Mouse (Mus musculus) lung, adult 18-20 months (tissue): ENCODE results near the gene Nit1.
A peak's percentile ranks its signal among the peaks of the same experiment; 100 is the strongest.

ENCODE experiments used
- DNase-seq, 2 experiments: peaks; one replicate each; pipeline ENCODE4 v3.0.0; 2022; ENCODE audit warnings: mixed read lengths in 2 of 2

Gene Nit1

GRCm38 (mm10) chr1:171345225-171346094 is at the start of gene Nit1, which contains the start of gene Pfdn2:
Gene Nit1 (minus strand): TSS chr1:171345646.
Gene Pfdn2 (plus strand): TSS chr1:171345670.
- peak; percentile 91 to 95 for DNase-seq

DNA sequence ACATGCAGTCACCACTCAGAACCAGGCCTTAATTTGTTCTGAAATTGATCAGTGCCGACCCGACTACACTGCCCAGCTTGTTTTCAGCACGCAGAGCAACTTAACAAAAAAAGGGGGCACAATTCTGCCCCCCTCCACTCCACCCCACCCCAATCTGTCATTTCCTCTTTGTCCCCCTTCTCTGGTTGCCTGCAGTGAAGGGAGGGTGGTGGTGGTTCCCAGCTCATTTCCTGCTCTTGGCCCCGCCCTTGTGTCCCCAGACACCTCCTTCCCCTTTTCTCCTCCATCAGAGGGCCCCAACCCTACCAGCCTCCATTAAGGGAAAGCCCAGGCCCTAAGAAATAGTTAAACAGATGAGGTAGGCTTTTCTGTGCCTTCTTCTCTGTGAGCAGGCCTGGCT is 44.7 kb upstream of the Nit1 start:
- DNase-seq: peak; percentile 63 to 71

- peak; percentile 78 to 85 for DNase-seq
Observed at GRCm38 (mm10) chr1:171388376-171389102, 43.1 kb upstream of the Nit1 start, which contains the start of gene Arhgap30. Gene Arhgap30 (plus strand): TSS chr1:171388954.

- no peak for DNase-seq
Observed at GRCm38 (mm10) chr1:171387099-171387498, 41.7 kb upstream of the Nit1 start.

DNA sequence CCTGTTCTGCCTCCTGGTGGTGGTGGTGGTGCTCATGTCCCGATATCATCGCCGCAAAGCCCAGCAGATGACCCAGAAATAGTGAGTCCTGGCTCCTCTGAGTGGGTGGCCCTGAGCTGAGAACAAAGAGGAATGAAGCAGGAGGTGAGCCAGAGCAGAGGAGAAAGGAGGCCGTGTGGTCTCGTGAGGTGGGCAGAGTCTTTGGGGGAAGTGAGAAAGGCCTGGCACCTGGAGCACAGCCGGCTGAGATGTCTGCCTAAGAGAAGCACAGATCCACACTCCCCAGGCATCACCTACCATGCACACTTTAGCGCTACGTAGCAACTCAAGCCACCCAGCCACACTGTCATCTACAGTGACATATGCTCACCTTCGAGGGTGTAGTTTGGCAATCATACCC is 39.7 kb upstream of the Nit1 start:
- DNase-seq: no peak

GRCm38 (mm10) chr1:171384361-171384760 is 38.9 kb upstream of the Nit1 start:
- no peak for DNase-seq

GRCm38 (mm10) chr1:171382096-171382620 is 36.7 kb upstream of the Nit1 start:
- DNase-seq: no peak

- DNase-seq: peak; percentile 77 to 85
Observed at GRCm38 (mm10) chr1:171379935-171380599, 34.6 kb upstream of the Nit1 start.

- DNase-seq: no peak
Observed at GRCm38 (mm10) chr1:171378298-171378697, 32.9 kb upstream of the Nit1 start.

DNA sequence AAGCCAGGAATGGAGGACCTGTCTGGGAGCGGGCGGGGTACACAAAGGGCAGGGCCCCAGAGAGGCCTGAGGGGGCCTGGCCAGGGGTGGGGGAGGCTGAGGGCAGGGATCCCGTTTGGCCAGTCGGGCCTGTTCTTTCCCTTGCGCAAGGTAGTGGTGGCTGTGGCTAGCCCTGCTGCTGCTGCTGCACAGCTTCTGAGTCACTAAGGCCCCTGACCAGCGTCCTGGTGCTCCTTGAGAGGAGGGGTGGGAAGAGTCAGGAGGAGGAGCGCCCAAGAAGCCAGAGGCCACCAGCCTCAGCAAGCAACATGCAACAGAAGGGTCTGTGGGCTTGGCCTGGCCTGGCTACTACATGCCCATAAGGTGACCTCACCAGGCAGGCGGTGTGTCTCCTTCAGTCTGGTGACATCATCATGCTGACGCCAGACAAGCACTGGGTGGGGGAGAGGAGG is 30.2 kb upstream of the Nit1 start:
- peak; percentile 89 to 93 for DNase-seq

DNA sequence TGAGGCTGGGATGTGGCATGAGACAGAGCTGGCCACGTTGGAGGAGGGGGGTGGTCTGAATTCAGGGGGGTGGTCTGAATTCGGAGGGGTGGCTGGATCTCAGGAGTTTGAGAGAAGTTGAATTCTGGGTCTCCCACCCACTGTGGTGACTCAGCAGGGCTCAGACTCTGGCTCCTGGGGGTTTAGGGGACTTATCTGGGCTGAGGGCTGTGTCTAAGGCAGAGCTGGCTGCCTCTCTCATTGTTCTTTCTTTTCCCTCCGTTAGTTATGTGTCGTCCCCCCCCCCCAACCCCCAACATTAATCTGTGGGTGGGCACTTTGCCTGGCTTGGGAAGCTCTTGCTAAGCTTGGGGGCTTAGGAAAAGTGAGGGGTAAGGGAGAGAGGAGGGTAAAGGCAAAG is 28.5 kb upstream of the Nit1 start:
- DNase-seq: no peak

GRCm38 (mm10) chr1:171372880-171373279 is 27.4 kb upstream of the Nit1 start:
- no peak for DNase-seq

GRCm38 (mm10) chr1:171369845-171370556 is 24.6 kb upstream of the Nit1 start, which contains the start of gene Nectin4:
Gene Nectin4 (plus strand): TSS chr1:171370099.
- DNase-seq: peak; percentile 80 to 88

DNA sequence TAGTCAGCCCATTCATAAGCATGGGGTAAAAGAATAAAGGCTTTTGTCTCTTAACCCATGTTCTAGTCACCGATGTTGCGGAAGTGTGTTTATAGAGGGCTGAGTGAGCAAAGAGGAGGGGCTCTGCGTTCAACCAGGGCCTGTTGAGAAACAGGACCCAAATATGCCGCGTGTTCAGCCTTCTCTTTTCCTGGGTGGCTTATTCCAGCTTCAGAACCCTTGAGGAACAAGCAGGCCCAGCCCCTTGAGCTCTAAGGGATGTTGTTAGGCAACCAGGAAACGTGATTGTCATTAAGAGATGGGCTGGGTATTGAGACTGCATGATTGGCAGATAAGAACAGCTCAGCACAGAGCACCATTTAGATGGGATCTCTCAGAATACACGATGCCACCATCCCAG is 20.5 kb upstream of the Nit1 start:
- DNase-seq: peak in 1 of 2 experiments; percentile 59

DNA sequence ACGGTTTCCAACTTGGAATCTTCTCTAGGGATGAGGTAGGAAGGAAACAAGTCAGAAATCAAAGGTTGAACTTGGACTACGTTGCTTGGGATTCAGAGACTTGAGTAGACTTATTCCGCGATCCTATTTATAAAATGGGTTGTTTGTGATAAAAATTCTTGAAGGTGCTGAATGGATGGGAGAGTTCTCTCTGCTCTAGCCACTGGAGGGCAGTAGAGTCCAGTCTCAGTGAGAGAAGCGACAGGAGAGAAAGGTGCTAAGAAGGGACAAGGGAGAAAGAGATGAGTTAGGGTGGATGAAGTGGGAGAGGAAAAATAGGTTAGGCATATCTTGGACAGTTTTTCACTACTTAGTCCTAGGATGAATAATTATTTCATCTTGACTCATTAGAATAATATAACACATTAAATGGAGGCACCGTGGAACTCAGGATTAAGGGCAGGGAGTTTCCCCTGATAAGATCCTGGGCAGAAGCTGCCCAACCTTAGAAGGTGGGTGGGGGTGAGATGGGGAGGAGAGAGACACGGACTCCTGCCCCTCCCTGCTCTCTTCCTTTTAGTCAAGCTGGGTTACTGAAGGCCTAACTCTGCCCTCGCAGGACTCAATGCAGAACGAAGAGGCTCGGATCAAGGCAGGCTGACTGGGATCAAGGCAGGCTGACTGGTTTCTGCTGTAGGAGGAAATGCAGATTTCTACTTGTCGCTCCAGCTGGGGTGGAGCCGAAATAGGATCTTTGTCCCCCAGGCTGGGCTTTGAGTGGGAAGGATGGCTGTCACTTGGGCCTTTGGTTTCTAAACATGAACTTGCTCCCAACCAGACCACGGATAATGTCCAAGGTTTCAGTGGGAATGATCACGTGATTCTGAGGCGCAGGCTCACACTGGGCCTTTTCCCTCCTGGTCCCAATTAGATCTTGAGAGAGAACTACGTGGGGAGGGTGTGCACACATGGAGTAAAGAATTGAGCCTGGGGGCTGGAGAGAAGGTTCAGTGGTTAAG is 16.0 kb upstream of the Nit1 start:
- DNase-seq: peak; percentile 67 to 79

DNA sequence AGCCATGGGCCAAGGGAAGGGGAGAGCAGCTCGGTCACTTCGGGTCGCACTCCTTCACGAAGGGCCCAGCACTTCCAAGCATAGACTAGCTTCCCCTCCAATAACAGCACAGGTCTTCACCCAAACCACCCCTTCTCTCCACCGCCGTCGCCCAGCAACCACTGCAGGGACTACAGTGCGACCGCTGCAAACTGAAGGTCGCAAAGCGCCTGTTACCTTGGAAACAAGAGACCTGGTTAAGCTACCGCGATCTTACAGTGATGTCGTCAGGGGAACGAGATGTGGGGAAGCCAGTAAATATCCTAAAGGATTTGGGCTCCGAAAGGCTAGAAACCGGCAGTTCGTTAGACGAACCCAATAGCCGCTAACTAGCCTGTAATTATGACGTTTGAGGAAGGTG is 15.2 kb upstream of the Nit1 start, which contains the start of gene Klhdc9:
TSS of gene Klhdc9 (minus strand) at position 143 of the 400 bp plus-strand sequence.
- peak; percentile 78 to 87 for DNase-seq

GRCm38 (mm10) chr1:171360253-171360652 is 14.8 kb upstream of the Nit1 start:
- no peak for DNase-seq

DNA sequence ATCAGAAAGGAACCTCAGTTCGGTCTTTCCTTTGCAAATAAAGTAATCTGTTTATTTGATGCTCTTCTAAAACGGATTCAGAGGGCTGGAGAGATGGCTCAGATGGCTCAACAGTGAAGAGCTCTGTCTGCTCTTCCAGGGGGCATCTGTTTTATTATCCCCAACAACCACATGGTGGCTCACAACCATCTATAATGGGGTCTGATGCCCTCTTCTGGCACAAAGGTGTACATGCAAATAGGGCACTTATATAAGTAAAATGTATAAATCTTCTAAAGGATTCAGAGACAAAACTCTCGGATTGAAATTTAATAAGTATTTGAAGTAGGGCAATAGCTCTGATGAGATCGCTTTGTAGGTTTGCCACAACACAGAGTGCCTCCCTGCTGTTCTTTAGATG is 13.0 kb upstream of the Nit1 start:
- no peak for DNase-seq

DNA sequence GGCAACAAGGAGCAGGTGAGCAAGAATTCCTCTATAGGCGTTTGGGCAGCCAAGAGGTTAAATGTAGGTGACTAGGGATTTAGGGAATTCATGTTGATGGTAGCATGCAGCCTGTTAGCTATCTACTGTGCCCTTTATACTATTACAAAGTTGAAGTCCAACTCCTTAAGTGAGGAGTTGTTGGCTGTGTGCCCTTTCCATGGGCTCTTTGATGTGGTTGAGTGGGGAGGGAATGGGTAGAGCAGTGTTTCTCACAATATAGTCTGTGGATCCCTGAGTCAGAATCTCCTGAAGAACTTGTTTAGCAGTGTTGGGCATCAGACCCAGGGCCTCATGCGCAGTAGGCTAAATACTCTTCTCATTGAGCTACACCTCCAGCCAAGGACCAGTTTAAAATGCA is 11.4 kb upstream of the Nit1 start:
- DNase-seq: no peak

DNA sequence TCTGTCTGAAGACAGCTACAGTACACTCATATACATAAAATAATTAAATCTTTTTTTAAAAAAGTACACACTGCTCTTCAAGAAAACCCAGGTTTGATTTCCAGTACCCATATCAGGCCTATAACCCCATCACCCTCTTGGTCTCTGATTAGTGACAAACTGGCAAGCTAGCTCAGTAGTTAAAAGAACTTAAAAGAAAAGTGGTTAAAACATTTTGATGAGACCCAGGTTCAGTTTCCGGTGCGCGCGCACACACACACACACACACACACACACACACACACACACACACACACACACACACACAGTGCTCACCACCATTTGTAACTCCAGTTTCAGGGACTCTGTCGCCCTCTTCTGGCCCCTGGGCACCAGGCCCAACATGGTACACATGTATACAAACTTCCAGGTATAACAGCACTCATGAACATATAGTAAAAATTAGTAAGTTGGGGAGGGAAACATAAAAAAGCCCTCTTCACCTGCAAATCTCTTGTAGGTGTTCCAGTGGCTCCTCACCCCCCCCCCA is 10.4 kb upstream of the Nit1 start:
- DNase-seq: no peak
